Comparison of ENCODE assay signal across 22 mouse cellular contexts in the genomic region with DNA sequence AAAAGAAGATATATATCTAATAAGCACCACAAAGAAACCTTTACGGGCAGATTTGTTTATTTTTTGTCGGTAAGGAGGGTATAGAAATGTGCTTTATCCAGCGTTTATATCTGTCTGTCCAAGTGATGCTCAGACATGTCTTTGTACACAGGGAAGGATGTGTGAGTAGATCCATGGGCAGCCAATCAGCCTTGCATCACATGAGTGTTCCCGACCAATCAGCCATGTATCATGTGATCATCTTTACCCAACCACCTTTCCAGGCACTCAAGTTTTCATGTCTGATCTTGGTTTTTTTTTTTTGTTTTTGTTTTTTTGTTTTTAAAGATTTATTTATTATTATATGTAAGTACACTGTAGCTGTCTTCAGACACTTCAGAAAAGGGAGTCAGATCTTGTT.
"Had no signal": no experiment of that assay in that cellular context is flagged by ENCODE, and none has a peak within 500 bp of the region (broad histone marks: within the 10 kb centered on the region; RNA-seq: fewer than 3 reads in every experiment).

No protein-coding gene starts in this region.

- H3K4me2 ChIP-seq: kidney, embryonic 15.5 days; limb, embryonic 12.5 days; limb, embryonic 15.5 days; liver, embryonic 11.5 days; lung, embryonic 14.5 days; midbrain, embryonic 11.5 days; neural tube, embryonic 12.5 days; neural tube, embryonic 15.5 days had no signal

- H3K36me3 ChIP-seq: kidney, embryonic 15.5 days; limb, embryonic 12.5 days; limb, embryonic 15.5 days; neural tube, embryonic 12.5 days; neural tube, embryonic 15.5 days had no signal

- H3K27ac ChIP-seq: kidney, embryonic 15.5 days; limb, embryonic 12.5 days; limb, embryonic 15.5 days; liver, embryonic 14.5 days; neural tube, embryonic 12.5 days; neural tube, embryonic 15.5 days; stomach, postnatal 0 days had no signal

- H3K4me3 ChIP-seq: kidney, embryonic 15.5 days; limb, embryonic 12.5 days; limb, embryonic 15.5 days; megakaryocyte, embryonic 14.5 days; neural tube, embryonic 12.5 days; neural tube, embryonic 15.5 days had no signal

- H3K27me3 ChIP-seq: limb, embryonic 15.5 days had no signal

- DNase-seq: kidney, adult 8-10 months; kidney, postnatal 10 days; kidney, postnatal 36 days; left cerebral cortex, postnatal 4 days; liver, postnatal 0 days; lung, embryonic 14.5 days; midbrain, embryonic 14.5 days; right cerebral cortex, adult 18-20 months; right cerebral cortex, postnatal 14 days; right cerebral cortex, postnatal 4 days; thymus, postnatal 25 days had no signal

- H3K9ac ChIP-seq: kidney, embryonic 15.5 days; limb, embryonic 12.5 days; limb, embryonic 15.5 days; liver, embryonic 14.5 days; liver, postnatal 0 days; lung, embryonic 14.5 days; neural tube, embryonic 12.5 days; neural tube, embryonic 15.5 days had no signal

- H3K9me3 ChIP-seq: kidney, embryonic 15.5 days; limb, embryonic 12.5 days; limb, embryonic 15.5 days; megakaryocyte, embryonic 14.5 days; neural tube, embryonic 12.5 days; neural tube, embryonic 15.5 days had no signal

- ATAC-seq: liver, postnatal 0 days; lung, postnatal 0 days had no signal
